Mouse (Mus musculus) intestine, embryonic 14.5 days (tissue): ENCODE measurements at regions not wholly inside any gene's neighbourhood (a gene's known extent, or its start where the extent isn't known, plus 50 kb on each side); places are given as distances from the start of the nearest gene placed in this dataset.
"Not testable (repeated sequence)": the region's sequence is repeated elsewhere in the genome, so short reads cannot be mapped to it uniquely, and the experiment has no call there.

Experiments used
- ATAC-seq: fragments of 200-750 bp; cut with Nextera tagmentation; replicated peaks from 2 replicates; pipeline ENCODE4 v1.8.0; 2017; ENCODE audit warnings: low read depth, moderate number of reproducible peaks, moderate TSS enrichment, moderate library complexity; ENCODE audit not compliant: low FRiP score, low TSS enrichment
- DNase-seq: peaks from one replicate; pipeline ENCODE4 v3.0.0-alpha.2; 2018; ENCODE audit warnings: low spot score
- H3K27ac ChIP-seq: fragments of 300-500 bp; sonication (generic); 2 replicates; pipeline ENCODE4 v1.5.1; 2014; ENCODE audit warnings: low read depth, mild to moderate bottlenecking, control low read depth
- H3K27me3 ChIP-seq: fragments of 300-500 bp; sonication (generic); replicated peaks from 2 replicates; pipeline ENCODE4 v1.6.1; 2014; ENCODE audit warnings: low read length, control low read depth; ENCODE audit not compliant: control insufficient read depth, insufficient read depth
- H3K36me3 ChIP-seq: fragments of 300-500 bp; sonication (generic); 2 replicates; pipeline ENCODE4 v1.6.1; 2014; ENCODE audit warnings: low read length, control low read depth; ENCODE audit not compliant: control insufficient read depth, insufficient read depth
- H3K4me1 ChIP-seq: fragments of 300-500 bp; sonication (generic); replicated peaks from 2 replicates; pipeline ENCODE4 v1.6.1; 2014; ENCODE audit warnings: low read length, control low read depth, mixed read lengths; ENCODE audit not compliant: control insufficient read depth, insufficient read depth
- H3K4me2 ChIP-seq: fragments of 300-500 bp; sonication (generic); 2 replicates; pipeline ENCODE4 v1.6.1; 2014; ENCODE audit warnings: low read length
- H3K4me3 ChIP-seq: fragments of 300-500 bp; sonication (generic); 2 replicates; pipeline ENCODE4 v1.5.1; 2014; ENCODE audit warnings: low read depth, low read length, control low read depth, mixed read lengths
- H3K9ac ChIP-seq: fragments of 300-500 bp; sonication (generic); 2 replicates; pipeline ENCODE4 v1.6.1; 2014; ENCODE audit warnings: mild to moderate bottlenecking, low read length
- H3K9me3 ChIP-seq: fragments of 300-500 bp; sonication (generic); 2 replicates; pipeline ENCODE4 v1.6.1; 2016; ENCODE audit warnings: low read length, control low read depth; ENCODE audit not compliant: control insufficient read depth
- WGBS: fragments of 180-500 bp; shearing (Covaris S2); extraction: QIAGEN DNeasy Blood & Tissue Kit; methylation state at CpG from one replicate; pipeline ENCODE4 v1.1.7; 2014; 5-methylcytosine and 5-hydroxymethylcytosine counted together

DNA sequence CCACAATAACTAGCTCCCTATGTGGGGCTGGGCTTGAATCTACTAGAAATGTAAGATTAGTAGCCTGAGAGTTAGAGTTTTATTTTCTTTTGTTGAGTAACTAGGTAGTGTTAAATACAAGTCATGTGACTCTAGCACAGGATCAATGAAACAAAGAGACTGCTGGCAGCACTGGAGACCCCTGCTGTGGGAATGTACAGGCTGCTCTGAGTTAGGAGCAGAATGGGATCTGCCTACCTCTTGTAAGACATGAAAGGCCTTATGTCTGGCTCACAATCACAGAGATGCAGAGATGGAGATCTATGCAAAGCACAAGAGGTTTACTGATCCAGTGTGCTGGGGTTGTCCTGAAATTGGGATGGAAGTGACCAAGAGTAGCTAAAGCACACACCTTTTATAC, 193.9 kb upstream of the Kcnmb2 start:
- DNase-seq, H3K9me3 ChIP-seq, H3K9ac ChIP-seq, H3K27ac ChIP-seq, H3K36me3 ChIP-seq, H3K4me1 ChIP-seq, H3K4me2 ChIP-seq, H3K27me3 ChIP-seq, H3K4me3 ChIP-seq, ATAC-seq: not testable (repeated sequence)

GRCm38 (mm10) chr3:31741289-31741688, 161.0 kb upstream of the Kcnmb2 start:
- H3K36me3 ChIP-seq: no peaks in the 10 kb centered on the region
- no peaks in the 10 kb centered on the region for H3K27me3 ChIP-seq
- no peaks in the 10 kb centered on the region for H3K4me1 ChIP-seq
- H3K27ac ChIP-seq: no peak overlapping the region
- 60% methylated on average over 1 of the region's 1 CpGs for WGBS
- ATAC-seq (no peak), DNase-seq (no peak)
- no peak overlapping the region for H3K4me3 ChIP-seq
- H3K4me2 ChIP-seq: no peak overlapping the region
- H3K9me3 ChIP-seq: no peaks in the 10 kb centered on the region
- no peak overlapping the region for H3K9ac ChIP-seq

GRCm38 (mm10) chr3:31755881-31756280, 146.4 kb upstream of the Kcnmb2 start:
- Histone ChIP-seq H3K9ac (no peak overlapping the region), H3K27me3 (no peaks in the 10 kb centered on the region), H3K4me3 (no peak overlapping the region), H3K27ac (no peak overlapping the region), H3K9me3 (no peaks in the 10 kb centered on the region), H3K36me3 (no peaks in the 10 kb centered on the region), H3K4me2 (no peak overlapping the region), H3K4me1 (no peaks in the 10 kb centered on the region)
- DNase-seq: no peak
- ATAC-seq: no peak
- 88% methylated on average over 4 of the region's 4 CpGs for WGBS

GRCm38 (mm10) chr3:31769193-31769592, 133.1 kb upstream of the Kcnmb2 start:
- no peaks in the 10 kb centered on the region for H3K9me3 ChIP-seq
- no peak overlapping the region for H3K27ac ChIP-seq
- H3K4me2 ChIP-seq: no peak overlapping the region
- no peaks in the 10 kb centered on the region for H3K36me3 ChIP-seq
- H3K27me3 ChIP-seq: no peaks in the 10 kb centered on the region
- DNase-seq (no peak), ATAC-seq (no peak)
- H3K4me1 ChIP-seq: no peaks in the 10 kb centered on the region
- H3K4me3 ChIP-seq: no peak overlapping the region
- WGBS: 89% methylated on average over 1 of the region's 1 CpGs
- H3K9ac ChIP-seq: no peak overlapping the region

DNA sequence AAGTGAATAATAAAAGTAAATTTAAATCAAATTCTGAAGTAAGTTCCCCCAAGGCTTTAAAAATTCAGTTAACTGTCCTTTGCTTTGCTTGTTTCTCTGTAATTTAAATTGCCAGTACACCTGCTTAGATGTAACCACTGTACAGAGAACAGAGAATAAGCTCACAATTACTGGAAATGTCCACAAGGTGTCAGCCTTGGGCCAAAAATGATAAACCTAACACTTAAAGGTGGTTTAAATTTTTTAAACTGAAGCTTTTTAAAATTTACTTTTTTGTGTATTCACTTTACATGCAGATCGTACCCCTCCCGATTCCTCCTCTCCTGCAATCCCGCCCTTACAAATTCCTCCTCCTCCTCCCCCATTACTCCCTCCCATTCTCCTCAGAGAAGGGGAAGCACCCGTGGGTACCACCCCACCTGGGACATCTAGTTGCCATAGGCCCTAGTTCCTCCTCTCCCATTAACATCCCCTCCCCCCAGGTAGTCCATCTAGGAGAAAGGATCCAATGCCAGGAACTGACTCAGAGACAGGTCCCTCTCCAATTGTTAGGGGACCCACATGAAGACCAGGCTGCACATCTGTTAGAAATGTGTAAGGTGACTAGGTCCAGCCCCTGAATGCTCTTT, 111.9 kb upstream of the Kcnmb2 start:
- Histone ChIP-seq H3K9ac (no peak overlapping the region), H3K27me3 (no peaks in the 10 kb centered on the region), H3K9me3 (no peaks in the 10 kb centered on the region), H3K27ac (no peak overlapping the region), H3K4me1 (no peaks in the 10 kb centered on the region), H3K4me3 (no peak overlapping the region), H3K4me2 (no peak overlapping the region), H3K36me3 (no peaks in the 10 kb centered on the region)
- ATAC-seq (no peak), DNase-seq (peak; percentile 56)
- 14% methylated on average over 4 of the region's 4 CpGs for WGBS

- DNase-seq (no peak), ATAC-seq (no peak)
- Histone ChIP-seq H3K27me3 (no peaks in the 10 kb centered on the region), H3K9ac (no peak overlapping the region), H3K4me3 (no peak overlapping the region), H3K9me3 (no peaks in the 10 kb centered on the region), H3K27ac (no peak overlapping the region), H3K4me1 (no peaks in the 10 kb centered on the region), H3K4me2 (no peak overlapping the region), H3K36me3 (no peaks in the 10 kb centered on the region)
- WGBS: 88% methylated on average over 8 of the region's 8 CpGs
Observed at GRCm38 (mm10) chr3:31793466-31794040, 108.8 kb upstream of the Kcnmb2 start.

DNA sequence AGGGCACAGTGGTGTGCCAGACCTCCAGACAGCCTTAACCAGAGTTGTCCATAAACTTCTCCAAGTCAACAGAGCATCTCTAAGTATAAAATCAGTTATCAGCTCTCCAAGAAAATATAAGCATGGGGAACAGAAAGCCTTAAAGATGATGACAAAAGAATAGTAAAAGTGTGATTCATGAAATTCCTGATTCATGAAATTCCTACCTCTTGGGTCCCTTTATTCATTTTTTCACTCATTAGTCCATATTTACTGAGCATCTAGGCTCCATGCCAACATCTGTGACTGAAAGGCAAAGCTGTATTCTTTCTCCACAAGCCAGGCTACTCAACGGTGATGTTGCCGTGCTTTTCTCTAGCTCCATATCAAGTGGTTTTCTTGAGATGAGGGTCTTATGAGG, 105.7 kb upstream of the Kcnmb2 start:
- Histone ChIP-seq H3K9ac (no peak overlapping the region), H3K4me2 (no peak overlapping the region), H3K27me3 (no peaks in the 10 kb centered on the region), H3K4me3 (no peak overlapping the region), H3K4me1 (no peaks in the 10 kb centered on the region), H3K9me3 (no peaks in the 10 kb centered on the region), H3K27ac (no peak overlapping the region), H3K36me3 (no peaks in the 10 kb centered on the region)
- DNase-seq (no peak), ATAC-seq (no peak)
- WGBS: 91% methylated on average over 2 of the region's 2 CpGs

- Histone ChIP-seq H3K4me2 (no peak overlapping the region), H3K27me3 (no peaks in the 10 kb centered on the region), H3K9me3 (no peaks in the 10 kb centered on the region), H3K27ac (no peak overlapping the region), H3K36me3 (no peaks in the 10 kb centered on the region), H3K9ac (no peak overlapping the region), H3K4me1 (no peaks in the 10 kb centered on the region), H3K4me3 (no peak overlapping the region)
- ATAC-seq (no peak), DNase-seq (no peak)
- 90% methylated on average over 4 of the region's 4 CpGs for WGBS
Observed at GRCm38 (mm10) chr3:31799192-31799591, 103.1 kb upstream of the Kcnmb2 start.

DNA sequence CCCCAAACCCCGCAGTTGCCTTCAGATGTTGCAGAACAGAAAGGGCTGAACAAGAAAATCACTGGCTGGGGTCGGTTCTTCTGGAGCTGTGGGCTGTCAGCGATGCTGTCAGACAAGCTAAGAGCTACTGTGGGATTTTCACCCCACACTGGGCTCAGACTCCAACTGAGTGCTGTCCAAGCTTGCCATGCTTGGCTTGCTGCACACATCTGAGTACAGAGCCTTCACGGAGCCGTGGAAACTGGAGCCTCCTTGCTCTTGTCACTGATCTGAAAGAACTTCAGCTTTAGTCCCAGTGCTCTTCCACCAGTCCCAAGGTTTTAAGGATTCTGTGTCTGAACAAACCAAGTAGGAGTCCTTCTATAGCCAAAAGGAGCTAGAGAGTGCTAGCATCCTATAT, 98.3 kb upstream of the Kcnmb2 start:
- ATAC-seq (no peak), DNase-seq (no peak)
- WGBS: 24% methylated on average over 5 of the region's 5 CpGs

More for the DNA sequence above, 98.3 kb upstream of the Kcnmb2 start:
- Histone ChIP-seq H3K9ac (no peak overlapping the region), H3K4me2 (no peak overlapping the region), H3K4me1 (0 out of 2 replicates have a peak, but pooled peaks cover 6% of the 10 kb centered on the region), H3K27me3 (no peaks in the 10 kb centered on the region), H3K4me3 (no peak overlapping the region), H3K36me3 (no peaks in the 10 kb centered on the region), H3K27ac (no peak overlapping the region), H3K9me3 (no peaks in the 10 kb centered on the region)
